Mouse (Mus musculus): ENCODE data around the gene Accsl.

Accsl gene

DNA sequence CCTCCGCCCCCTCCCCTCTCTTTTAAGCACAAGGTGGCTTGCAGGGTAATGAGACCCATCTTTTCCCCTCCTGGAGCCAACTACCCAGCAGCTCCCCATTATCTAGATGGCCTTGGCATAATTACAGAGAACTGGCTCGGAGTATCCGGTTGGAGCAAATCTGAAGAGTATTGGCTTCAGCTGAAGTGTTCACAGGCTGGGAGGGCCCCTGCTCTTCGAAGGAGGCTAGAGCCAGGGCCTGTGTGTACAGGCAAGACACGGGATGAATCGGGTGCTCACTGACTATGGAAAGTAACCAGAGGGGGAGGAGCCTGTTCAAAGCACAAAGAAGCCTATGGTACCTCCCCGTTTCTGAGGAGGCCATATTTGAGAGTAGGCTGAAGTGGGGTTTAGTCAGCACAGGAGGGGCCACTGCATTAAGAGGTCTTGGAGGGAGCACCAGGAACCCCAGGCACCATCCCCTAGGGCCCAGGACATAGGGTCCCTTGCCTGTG lies at the start of gene Accsl:
TSS of gene Accsl (minus strand) at position 51 of the 494 bp plus-strand sequence.
- no peak for DNase-seq

GRCm38 (mm10) chr2:93913552-93913951 lies 44.6 kb upstream of the Accsl start:
- no peak for DNase-seq

GRCm38 (mm10) chr2:93911942-93912341 lies 43.0 kb upstream of the Accsl start:
- DNase-seq = peak; percentile 32 to 48

DNA sequence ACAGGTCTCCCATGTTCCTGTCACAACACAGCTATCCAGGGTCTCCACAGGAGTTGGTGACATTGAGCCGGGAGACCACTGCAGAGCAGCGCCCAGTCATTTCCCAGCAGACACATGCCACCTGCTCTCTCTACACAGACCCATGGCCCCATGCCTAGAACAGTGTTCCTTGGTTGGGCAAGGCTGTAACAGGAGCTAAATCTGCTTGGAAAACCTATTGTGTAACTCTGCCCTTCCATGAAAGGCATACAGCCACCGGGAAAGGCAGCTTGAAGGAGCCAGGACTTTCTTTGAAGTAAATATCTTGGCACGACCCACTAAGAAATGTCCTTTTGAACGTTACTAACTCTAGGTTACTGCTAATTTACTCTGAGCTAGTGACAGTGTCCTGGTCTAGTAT lies 40.8 kb upstream of the Accsl start:
- DNase-seq = peak in 1 of 2 experiments; percentile 54

DNA sequence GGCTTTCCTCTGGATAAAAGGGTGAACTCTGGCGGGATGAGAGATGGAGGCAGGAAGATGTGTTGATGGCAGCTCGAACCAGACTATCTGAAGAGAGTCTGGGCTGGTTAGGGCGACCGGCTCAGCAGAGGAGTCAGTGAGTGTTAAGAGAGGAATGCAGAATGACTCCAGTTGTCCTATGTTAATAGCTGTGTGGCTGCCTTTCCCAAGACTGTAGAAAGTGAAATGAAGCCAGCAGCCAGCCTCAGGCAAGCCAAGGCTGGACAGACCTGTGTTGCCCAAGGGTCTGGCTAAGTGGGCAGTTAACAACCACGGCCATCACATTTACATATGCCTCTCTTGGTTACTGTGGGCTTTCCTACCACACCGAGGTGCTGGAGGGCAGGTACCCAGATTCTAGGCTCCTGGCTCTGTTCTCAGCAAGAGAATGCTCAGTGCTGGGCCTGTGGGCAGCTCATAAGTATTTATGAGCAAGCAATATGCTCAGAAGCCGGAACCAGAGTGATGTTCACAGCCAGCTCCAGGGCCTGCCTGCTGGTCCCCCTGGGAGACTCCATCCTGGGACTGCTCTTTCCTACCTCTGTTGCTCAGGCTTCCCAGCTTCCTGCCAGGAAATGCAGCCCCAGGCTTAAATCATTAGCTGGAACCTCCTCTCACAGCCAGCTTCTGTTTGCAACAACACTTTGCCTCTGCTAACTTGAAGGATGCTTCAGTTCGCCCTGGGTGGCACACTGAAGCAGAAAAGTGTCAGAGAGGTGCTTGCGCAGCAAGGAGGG lies 38.8 kb upstream of the Accsl start:
- DNase-seq = no peak

DNA sequence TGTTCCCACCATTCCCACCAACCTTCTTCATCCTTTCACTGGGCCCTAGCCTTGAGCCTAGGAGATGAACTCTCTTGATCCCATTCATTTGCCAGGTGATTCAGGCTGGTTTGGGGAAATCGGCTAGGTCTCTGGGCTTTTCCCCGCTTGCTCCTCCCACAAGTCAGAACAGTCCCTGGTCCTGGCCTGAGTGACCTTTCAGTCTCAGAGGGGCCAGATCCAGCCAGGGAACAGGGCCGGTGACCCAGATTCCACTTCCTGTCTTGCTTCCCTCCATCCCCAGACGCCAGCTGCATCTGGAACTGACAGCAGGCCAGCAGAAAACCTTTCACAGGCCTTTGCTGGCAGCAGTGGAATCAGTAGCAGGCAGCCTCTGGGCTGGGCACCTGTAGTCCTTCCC lies 37.4 kb upstream of the Accsl start:
- peak; percentile 41 to 47 for DNase-seq

DNA sequence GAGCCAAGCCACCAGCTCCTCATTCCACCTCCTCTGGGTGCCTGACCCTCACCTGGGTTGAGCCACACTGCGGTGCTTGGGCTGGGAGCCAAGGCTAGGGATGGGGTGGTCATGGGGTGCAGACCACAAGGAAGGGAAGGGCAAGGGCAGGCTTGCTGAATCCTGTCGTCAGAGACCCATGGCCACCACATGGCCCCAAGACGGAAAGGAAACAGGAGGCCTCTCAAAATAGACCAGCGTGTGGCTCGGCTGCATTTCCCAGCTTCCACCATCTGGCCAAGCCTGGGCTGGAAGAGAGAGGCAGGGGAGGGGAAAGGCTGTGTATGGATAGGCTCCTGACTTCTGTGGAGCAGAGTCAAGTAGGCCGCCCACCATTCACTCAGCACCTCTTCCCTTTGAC lies 34.5 kb upstream of the Accsl start:
- DNase-seq = no peak

- no peak for DNase-seq
These were observed 33.8 kb upstream of the Accsl start for GRCm38 (mm10) chr2:93902680-93903305.

GRCm38 (mm10) chr2:93899397-93900380 lies 30.7 kb upstream of the Accsl start:
- no peak for DNase-seq

DNA sequence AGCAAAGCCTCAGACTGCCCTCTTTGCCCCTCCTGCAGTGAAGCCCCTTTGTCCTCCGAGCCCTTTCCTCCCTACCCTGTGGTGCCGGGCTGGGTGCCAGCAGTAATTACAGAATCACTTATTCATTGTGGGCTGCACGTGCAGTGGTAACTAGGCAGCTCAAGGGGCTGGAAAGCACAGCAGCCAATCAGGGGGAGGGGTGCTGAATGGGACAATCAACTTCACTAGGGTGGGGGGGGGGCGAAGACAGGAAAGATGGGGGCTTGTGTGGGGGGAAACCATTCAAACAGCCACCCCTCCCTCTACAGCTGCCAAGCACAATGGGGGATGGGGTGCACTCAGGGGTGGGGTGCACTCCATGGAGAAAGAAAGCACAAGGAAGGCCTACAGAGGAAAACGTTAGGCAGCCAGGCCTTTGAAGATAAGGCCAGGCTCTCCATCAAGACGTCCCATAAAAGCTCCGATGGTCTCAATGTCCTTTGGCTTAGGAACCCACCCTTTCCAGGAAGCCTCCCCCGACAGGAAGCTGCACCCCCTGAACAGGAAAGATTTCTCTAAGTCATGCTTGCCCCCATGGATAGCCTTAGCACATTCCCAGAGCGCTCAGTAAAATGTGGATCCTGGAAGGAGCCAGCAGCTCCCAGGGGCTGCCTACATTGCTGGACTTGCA lies 22.8 kb upstream of the Accsl start:
- DNase-seq = peak; percentile 47 to 60

DNA sequence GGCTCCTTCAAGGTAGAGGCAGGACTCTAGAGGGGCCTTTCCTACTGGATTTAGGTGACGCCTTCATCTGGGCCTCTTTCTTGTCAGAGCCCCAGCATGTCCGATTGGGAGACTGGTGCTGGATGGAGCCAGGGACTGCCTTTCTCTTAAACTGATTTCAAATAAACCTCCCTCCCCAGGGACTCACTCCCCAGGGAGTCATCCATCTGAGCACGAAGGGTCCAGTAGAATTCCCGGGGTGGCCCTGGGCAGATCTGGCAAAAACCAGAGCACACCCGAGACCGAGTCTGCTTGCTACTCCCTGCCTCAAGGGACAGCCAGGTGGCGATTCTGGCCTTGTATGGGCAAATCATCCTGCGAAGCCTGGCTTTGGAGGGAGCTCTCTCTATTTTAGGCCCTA lies 21.2 kb upstream of the Accsl start:
- DNase-seq = no peak

- no peak for DNase-seq
These were observed 20.1 kb upstream of the Accsl start for GRCm38 (mm10) chr2:93889071-93889470.

- DNase-seq = no peak
These were observed 19.4 kb upstream of the Accsl start for GRCm38 (mm10) chr2:93888366-93888765.

GRCm38 (mm10) chr2:93887273-93887672 lies 18.3 kb upstream of the Accsl start:
- DNase-seq = peak; percentile 34 to 60

DNA sequence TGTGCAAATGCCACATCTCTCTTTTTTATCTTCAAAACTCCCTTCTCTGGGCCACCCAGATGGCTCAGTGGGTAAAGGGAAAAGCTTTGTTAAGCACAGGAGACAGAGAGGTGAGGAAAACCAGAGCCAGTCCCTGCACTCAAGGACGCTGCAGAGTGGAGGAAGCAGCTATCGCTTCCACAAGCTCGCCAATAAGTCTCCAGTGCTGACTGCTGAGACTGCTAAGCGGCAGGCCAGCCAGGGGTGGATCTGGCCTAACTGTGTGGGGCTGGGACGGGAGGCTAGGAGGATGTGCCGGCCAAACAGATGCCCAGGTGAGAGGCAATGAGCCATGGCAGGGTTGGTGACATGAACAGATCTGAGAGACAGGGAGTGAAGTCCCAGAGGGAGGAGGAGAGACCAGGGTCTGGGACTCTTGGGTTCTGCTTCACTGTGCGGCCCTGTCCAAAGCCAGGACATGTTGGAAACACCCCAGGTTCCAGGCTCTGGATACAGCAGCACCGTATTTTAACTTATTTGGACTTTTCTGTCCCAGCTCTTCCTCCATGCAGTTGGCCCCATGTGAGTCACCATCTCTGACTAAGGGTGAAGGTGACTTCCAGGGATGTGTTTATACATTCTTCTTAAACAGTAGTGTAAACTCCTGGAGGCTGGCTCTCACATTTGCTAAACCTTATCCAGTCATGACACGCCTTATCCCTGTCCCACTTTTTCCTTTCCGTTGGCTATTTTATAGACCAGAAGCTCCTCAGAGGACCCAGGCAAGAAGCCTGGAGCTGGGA lies 17.2 kb upstream of the Accsl start:
- no peak for DNase-seq

- DNase-seq = no peak
These were observed 14.1 kb upstream of the Accsl start for GRCm38 (mm10) chr2:93883066-93883465.

GRCm38 (mm10) chr2:93881640-93882367 lies 12.8 kb upstream of the Accsl start:
- DNase-seq = no peak

DNA sequence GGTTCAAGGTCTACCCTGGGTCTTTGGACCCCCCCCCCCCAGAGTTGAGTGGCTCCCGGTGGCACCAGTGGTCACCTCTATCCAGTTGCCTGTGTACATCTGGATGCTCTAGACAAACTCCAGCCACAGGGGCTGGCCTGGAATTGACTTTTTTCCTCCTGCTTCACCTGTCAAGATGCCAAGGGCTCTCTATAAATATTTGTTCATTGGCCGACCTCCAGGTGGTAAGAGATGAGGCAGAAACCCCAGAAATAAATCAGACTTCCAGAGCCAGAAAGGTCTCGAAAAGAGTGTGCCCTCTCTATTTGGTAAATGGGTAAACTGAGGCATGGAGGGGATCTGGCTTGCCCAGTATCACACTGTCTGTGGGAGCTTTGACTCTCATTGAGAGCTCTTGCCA lies 12.0 kb upstream of the Accsl start:
- no peak for DNase-seq

DNA sequence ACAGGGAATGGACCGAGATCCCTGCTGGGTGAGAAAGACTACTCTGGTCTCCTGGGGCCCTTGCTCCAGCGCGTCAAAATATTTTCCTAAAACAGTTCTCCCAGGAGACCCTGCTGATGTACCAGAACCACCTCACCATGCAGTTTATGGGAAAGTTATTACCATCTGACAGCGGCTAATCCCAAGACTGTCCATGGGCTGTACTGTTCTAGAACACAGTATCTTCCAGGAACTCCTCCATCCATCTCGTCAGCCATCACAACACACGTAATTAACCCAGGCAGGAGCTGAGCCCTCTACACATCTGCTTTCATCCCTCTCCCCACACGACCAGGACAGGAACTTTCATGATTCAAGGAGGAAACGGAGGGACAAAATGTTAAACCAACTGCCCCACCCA lies 11.5 kb upstream of the Accsl start:
- DNase-seq = no peak

GRCm38 (mm10) chr2:93877005-93877404 lies 8.0 kb upstream of the Accsl start:
- no peak for DNase-seq

DNA sequence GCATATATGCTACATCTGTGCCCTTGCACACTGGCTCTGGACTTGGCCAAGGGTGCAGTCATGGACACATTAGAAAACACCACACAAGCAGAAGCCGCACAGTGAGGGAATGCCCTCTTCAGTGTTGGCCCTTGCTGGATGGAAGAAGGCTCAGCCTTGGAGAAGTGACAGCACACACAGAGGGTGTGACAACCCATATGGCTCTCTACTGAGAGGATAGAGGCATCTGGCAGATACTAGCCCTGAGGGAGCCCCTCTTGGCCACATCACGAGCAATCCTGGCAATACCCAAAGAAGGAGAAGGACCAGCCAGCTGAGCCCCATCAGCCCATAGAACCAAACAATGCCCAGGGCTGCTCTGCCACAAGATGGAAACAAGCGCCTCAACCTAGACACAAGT lies 5.6 kb upstream of the Accsl start:
- DNase-seq = no peak
